ENCODE assay signal across 26 mouse cellular contexts in genomic region chr9:23025247-23025646, GRCm38 (mm10).
DNase-seq lines count a peak whose midpoint lies in the region; ATAC-seq and TF ChIP-seq lines count a peak whose summit lies in the region.
"Had no signal": no experiment of that assay in that cellular context is flagged by ENCODE, and none has a peak within 500 bp of the region (broad histone marks: within the 10 kb centered on the region; RNA-seq: fewer than 3 reads in every experiment).

No protein-coding gene starts in this region.

- no peak for TF ChIP-seq POLR2A in lung, adult 2 months (IDR thresholded peaks at IDR 0.05; ENCODE audit: borderline replicate concordance, extremely low read depth, low read depth, low read length)

- 50% methylated on average over 8 of the region's 8 CpGs for WGBS in lung, embryonic 15.5 days
- WGBS in lung, adult 2 months: 72% methylated on average over 8 of the region's 8 CpGs

- DNase-seq in lung, adult 2 months: no peak
- DNase-seq in 3T3-L1 (ENCODE audit: low read depth, low spot score) (peak; percentile 66), MN1 (ENCODE audit: low spot score) (peak; percentile 32), adipocyte (ENCODE audit: low spot score) (no peak)
- DNase-seq in adrenal gland, postnatal 25 days: peak; percentile 47
- DNase-seq in left cerebral cortex, postnatal 10 days (ENCODE audit: extremely low spot score in 1 of 2, low spot score in 2 of 2): no peak
- DNase-seq: B cell, adult 2 months; cerebellum, adult 9-10 months; cerebellum, postnatal 36 days; gastrocnemius, postnatal 14 days; kidney, adult 2 months; kidney, postnatal 4 days; left cerebral cortex, postnatal 4 days; liver, postnatal 0 days; thymus, postnatal 14 days had no signal

- intact Hi-C loops in left cerebral cortex, postnatal 10 days (cut with DNase I): no loop called here

- no peak overlapping the region for H3K4me3 ChIP-seq in lung, embryonic 15.5 days
- no peak overlapping the region for H3K4me3 ChIP-seq in lung, adult 2 months (replicated peaks; ENCODE audit: extremely low read depth, low read depth, low read length)
- H3K4me3 ChIP-seq: heart, embryonic 10.5 days; heart, embryonic 15.5 days; liver, embryonic 12.5 days; midbrain, embryonic 12.5 days; neural tube, embryonic 13.5 days had no signal

- peaks cover 22% of the 10 kb centered on the region for H3K4me1 ChIP-seq in lung, embryonic 15.5 days
- peaks cover 4% of the 10 kb centered on the region; the same call in 1 of the 2 replicates for H3K4me1 ChIP-seq in lung, adult 2 months (ENCODE audit: control insufficient read depth, insufficient read depth, low read length)
- H3K4me1 ChIP-seq: liver, embryonic 12.5 days; midbrain, embryonic 12.5 days had no signal

- H3K9me3 ChIP-seq in lung, embryonic 15.5 days: no peaks in the 10 kb centered on the region
- H3K9me3 ChIP-seq: heart, embryonic 10.5 days; heart, embryonic 15.5 days; liver, embryonic 12.5 days; midbrain, embryonic 12.5 days; neural tube, embryonic 13.5 days had no signal

- ATAC-seq in lung, embryonic 15.5 days (ENCODE audit: borderline replicate concordance, extremely low read depth, low FRiP score, low TSS enrichment): peak; percentile 67; the same call in 1 of the 2 replicates
- ATAC-seq: forebrain, embryonic 14.5 days; hindbrain, embryonic 16.5 days; liver, embryonic 12.5 days; liver, postnatal 0 days; Patski had no signal

- H3K36me3 ChIP-seq in lung, embryonic 15.5 days: no peaks in the 10 kb centered on the region
- H3K36me3 ChIP-seq: heart, embryonic 10.5 days; heart, embryonic 15.5 days; liver, embryonic 12.5 days; midbrain, embryonic 12.5 days; neural tube, embryonic 13.5 days had no signal

- H3K27ac ChIP-seq in lung, embryonic 15.5 days: peak overlapping the region; percentile 1; the same call in 1 of the 2 replicates
- H3K27ac ChIP-seq: heart, embryonic 10.5 days; heart, embryonic 15.5 days; kidney, postnatal 0 days; liver, embryonic 12.5 days; midbrain, embryonic 12.5 days; neural tube, embryonic 13.5 days had no signal

- H3K4me2 ChIP-seq in lung, embryonic 15.5 days: no peak overlapping the region
- H3K4me2 ChIP-seq: heart, embryonic 15.5 days; liver, embryonic 12.5 days; midbrain, embryonic 12.5 days; neural tube, embryonic 13.5 days had no signal

- no peaks in the 10 kb centered on the region for H3K27me3 ChIP-seq in lung, embryonic 15.5 days
- H3K27me3 ChIP-seq: CH12.LX; heart, embryonic 15.5 days; liver, embryonic 12.5 days; Patski had no signal

- no peak for TF ChIP-seq CTCF in lung, adult 2 months (IDR thresholded peaks at IDR 0.05; ENCODE audit: insufficient read depth, low read length)

- no peak overlapping the region for H3K9ac ChIP-seq in lung, embryonic 15.5 days
- H3K9ac ChIP-seq: heart, embryonic 15.5 days; liver, embryonic 12.5 days; liver, postnatal 0 days; midbrain, embryonic 12.5 days; neural tube, embryonic 13.5 days had no signal

Comparison
In these comparisons a context has a peak if more than half of its experiments do, and no peak if none do; other contexts are left out.
1. DNase-seq: peak in 3T3-L1 (single experiment), MN1 (single experiment) and adrenal gland, postnatal 25 days (single experiment); none in lung, adult 2 months (single experiment), adipocyte (single experiment) and left cerebral cortex, postnatal 10 days (0 of 2).